Mouse (Mus musculus): ENCODE measurements around the gene Arhgap45.

DNA sequence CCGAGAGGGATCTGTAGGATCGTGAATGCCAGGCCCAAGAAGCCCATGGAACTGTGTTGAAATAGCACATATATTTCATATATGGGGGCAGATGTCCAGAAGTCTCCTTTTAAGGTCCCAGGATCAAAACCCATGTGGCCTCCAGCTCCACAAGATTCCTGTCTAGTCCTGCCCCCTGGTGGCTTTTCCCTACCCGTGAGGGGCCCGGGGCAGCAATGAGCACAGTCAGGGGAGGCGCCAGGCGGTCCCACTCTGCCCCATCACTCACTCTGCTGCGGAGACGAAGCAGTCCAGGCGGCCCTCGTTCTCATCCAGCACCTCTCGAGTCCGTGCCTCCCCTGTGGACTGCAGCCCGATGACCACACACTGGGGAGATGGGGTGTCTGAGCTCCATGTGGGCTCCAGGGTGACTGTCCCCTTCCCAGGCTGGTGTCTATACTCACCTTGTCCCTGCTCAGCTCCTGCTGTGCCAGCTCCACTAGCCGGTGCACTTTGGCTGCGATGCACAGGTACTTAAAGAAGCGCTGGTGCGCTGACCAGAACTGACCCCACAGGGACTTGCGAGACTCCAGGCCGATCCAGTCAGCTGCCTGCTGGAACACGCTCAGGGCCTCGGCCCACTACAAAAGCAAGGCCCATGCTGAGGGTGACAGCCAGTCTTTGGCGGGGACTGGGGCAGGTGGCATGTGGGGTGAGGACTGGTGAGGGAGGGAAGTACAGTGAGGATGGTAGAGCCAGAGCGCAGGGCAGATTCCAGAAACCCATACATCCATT, 47.6 kb downstream of the Arhgap45 start:
- TF ChIP-seq CTCF (IDR thresholded peaks at IDR 0.05; ENCODE audit: low read depth) (peak; percentile 55), EP300 (optimal IDR thresholded peaks at IDR 0.05) (no peak)

All from stomach, postnatal 0 days (tissue).